8 mouse cellular contexts compared by ENCODE assay signal in genomic region chr19:3935032-3935895, GRCm38 (mm10). TPM values are rescaled to one million over a fixed set of nuclear protein-coding genes. Genes with fewer than 3 reads are reported as not detected.
DNase-seq lines count a peak whose midpoint lies in the region; ATAC-seq lines count a peak whose summit lies in the region.

Gene Unc93b1 (plus strand): TSS chr19:3935186.

- H3K27ac ChIP-seq in forebrain, embryonic 15.5 days (replicated peaks) = no peak within 1 kb of the TSS
- H3K27ac ChIP-seq in hindbrain, embryonic 10.5 days = peak within 1 kb of the TSS; percentile 75

- H3K4me1 ChIP-seq in forebrain, embryonic 15.5 days = peaks cover 18% of the 10 kb centered on the region
- peaks cover 18% of the 10 kb centered on the region for H3K4me1 ChIP-seq in hindbrain, embryonic 10.5 days (replicated peaks)

- no peaks in the 10 kb centered on the region for H3K9me3 ChIP-seq in forebrain, embryonic 15.5 days
- no peaks in the 10 kb centered on the region for H3K9me3 ChIP-seq in hindbrain, embryonic 10.5 days

- H3K9ac ChIP-seq in forebrain, embryonic 15.5 days (replicated peaks) = peak within 1 kb of the TSS; percentile 33

- peak within 1 kb of the TSS; percentile 70 for H3K4me2 ChIP-seq in forebrain, embryonic 15.5 days (replicated peaks)

- 0 out of 2 replicates have a peak, but pooled peaks have one; percentile 51 for ATAC-seq in forebrain, embryonic 15.5 days (replicated peaks)

- peaks cover 4% of the 10 kb centered on the region; the same call in 1 of the 2 replicates for H3K27me3 ChIP-seq in forebrain, embryonic 15.5 days
- H3K27me3 ChIP-seq in hindbrain, embryonic 10.5 days (ENCODE audit: insufficient read depth, poor library complexity, severe bottlenecking) = peaks cover 25% of the 10 kb centered on the region

- no peaks in the 10 kb centered on the region for H3K36me3 ChIP-seq in forebrain, embryonic 15.5 days
- H3K36me3 ChIP-seq in hindbrain, embryonic 10.5 days = no peaks in the 10 kb centered on the region

- WGBS in forebrain, embryonic 15.5 days = 8% methylated on average over 42 of the region's 42 CpGs
- 6% methylated on average over 42 of the region's 42 CpGs for WGBS in hindbrain, embryonic 10.5 days

- DNase-seq in ES-CJ7 (ENCODE audit: low read depth, low spot score) = peak; percentile 67
- DNase-seq in adrenal gland, postnatal 25 days = peak; percentile 77
- DNase-seq in hindbrain, embryonic 10.5 days (ENCODE audit: low spot score) = peak; percentile 69
- peak; percentile 80 for DNase-seq in layer of hippocampus, adult 9-11 months
- DNase-seq in lung, postnatal 25 days (ENCODE audit: low spot score) = peak; percentile 87
- DNase-seq in retina, embryonic 14.5 days (ENCODE audit: low spot score) = peak; percentile 63
- no peak for DNase-seq in cerebellum, adult 11-12 months

- peak within 1 kb of the TSS; percentile 39 for H3K4me3 ChIP-seq in forebrain, embryonic 15.5 days
- H3K4me3 ChIP-seq in hindbrain, embryonic 10.5 days = peak within 1 kb of the TSS; percentile 60

RNA-seq across cellular contexts. Expression of gene Unc93b1, which starts in this region (rescaled TPM):
- 46.5 and 69.6 TPM in 2 replicates for total RNA-seq in adrenal gland, postnatal 25 days (2021)
- 6.6 and 6.9 TPM in 2 replicates for polyA plus RNA-seq in forebrain, embryonic 15.5 days (2015; fragmentation: Nextera tagmentation; extraction: Ambion mirVana)
- 6.3 and 8.8 TPM in 2 replicates for polyA plus RNA-seq in hindbrain, embryonic 10.5 days (2016; fragmentation: Nextera tagmentation; extraction: Ambion mirVana)
